Mouse (Mus musculus): ENCODE measurements at regions not wholly inside any gene's neighbourhood (a gene's known extent, or its start where the extent isn't known, plus 50 kb on each side); places are given as distances from the start of the nearest gene placed in this dataset.

DNA sequence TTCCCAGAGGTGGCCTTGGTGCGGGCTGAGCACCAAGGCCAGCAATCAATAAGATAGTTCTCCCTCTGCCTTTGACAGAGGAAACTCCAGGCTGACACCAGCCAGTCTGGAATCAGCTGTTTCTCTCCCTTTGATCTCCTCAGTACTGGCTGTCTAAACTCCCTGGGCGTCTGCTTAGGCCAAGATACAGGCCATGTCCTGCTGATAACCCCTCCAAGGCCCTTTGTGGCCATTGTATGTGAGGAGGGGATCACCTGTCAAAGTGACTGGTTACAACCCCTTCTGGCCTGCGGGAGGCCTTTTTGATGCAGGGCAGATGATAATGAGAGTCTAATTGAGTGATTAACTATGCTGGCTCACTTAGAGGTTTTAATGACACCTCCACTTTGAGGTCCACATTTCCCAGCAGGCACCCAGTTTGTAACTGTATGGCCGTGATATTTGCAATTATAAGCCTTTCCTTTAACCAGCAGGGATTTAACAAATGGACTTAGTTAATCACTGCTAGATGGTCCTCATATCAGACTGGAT lies 777.8 kb downstream of the Kcnj2 start:
- TF ChIP-seq CTCF (IDR thresholded peaks at IDR 0.05; ENCODE audit: low read depth): no peak
- no peak for TF ChIP-seq EP300 (IDR thresholded peaks at IDR 0.05; ENCODE audit: low read depth)

All from liver, embryonic 14.5 days (tissue).